Mouse (Mus musculus): ENCODE results near the gene Atf7. TPM values are rescaled to one million over a fixed set of nuclear protein-coding genes. Genes with fewer than 3 reads are reported as not detected.
"Not testable (repeated sequence)": the region's sequence is repeated elsewhere in the genome, so short reads cannot be mapped to it uniquely, and the experiment has no call there.

Gene Atf7
- total RNA-seq, 2 experiments from 2014 or later: 85.3 to 97.2 TPM

GRCm38 (mm10) chr15:102622536-102622935 is 2.7 kb downstream of the Atf7 start:
- no peak for DNase-seq (ENCODE audit: low spot score in 2 of 2)

GRCm38 (mm10) chr15:102620765-102621164 is 4.5 kb downstream of the Atf7 start:
- no peak for DNase-seq (ENCODE audit: low spot score in 2 of 2)

GRCm38 (mm10) chr15:102619486-102619885 is 5.8 kb downstream of the Atf7 start:
- no peak for DNase-seq (ENCODE audit: low spot score in 2 of 2)

GRCm38 (mm10) chr15:102617654-102618053 is 7.6 kb downstream of the Atf7 start:
- DNase-seq (ENCODE audit: low spot score in 2 of 2): no peak

- DNase-seq (ENCODE audit: low spot score in 2 of 2): no peak
These were observed 9.1 kb downstream of the Atf7 start for GRCm38 (mm10) chr15:102616174-102616573.

GRCm38 (mm10) chr15:102614224-102614623 is 11.0 kb downstream of the Atf7 start:
- DNase-seq (ENCODE audit: low spot score in 2 of 2): no peak

GRCm38 (mm10) chr15:102612966-102613365 is 12.3 kb downstream of the Atf7 start:
- no peak for DNase-seq (ENCODE audit: low spot score in 2 of 2)

- DNase-seq (ENCODE audit: low spot score in 2 of 2): not testable (repeated sequence)
These were observed 16.7 kb downstream of the Atf7 start for GRCm38 (mm10) chr15:102608586-102608985.

GRCm38 (mm10) chr15:102593996-102594656 is 31.1 kb downstream of the Atf7 start:
- DNase-seq (ENCODE audit: low spot score in 2 of 2): no peak

GRCm38 (mm10) chr15:102592674-102593073 is 32.6 kb downstream of the Atf7 start:
- DNase-seq (ENCODE audit: low spot score in 2 of 2): no peak

GRCm38 (mm10) chr15:102590567-102590966 is 34.7 kb downstream of the Atf7 start:
- DNase-seq (ENCODE audit: low spot score in 2 of 2): no peak

- no peak for DNase-seq (ENCODE audit: low spot score in 2 of 2)
These were observed 35.4 kb downstream of the Atf7 start for GRCm38 (mm10) chr15:102589826-102590225.

- DNase-seq (ENCODE audit: low spot score in 2 of 2): no peak
These were observed 39.8 kb downstream of the Atf7 start for GRCm38 (mm10) chr15:102585501-102585900.

- DNase-seq (ENCODE audit: low spot score in 2 of 2): no peak
These were observed 41.4 kb downstream of the Atf7 start for GRCm38 (mm10) chr15:102583708-102584383.

- no peak for DNase-seq (ENCODE audit: low spot score in 2 of 2)
These were observed 44.1 kb downstream of the Atf7 start for GRCm38 (mm10) chr15:102581205-102581604.

GRCm38 (mm10) chr15:102578351-102578750 is 46.9 kb downstream of the Atf7 start:
- DNase-seq (ENCODE audit: low spot score in 2 of 2): no peak

GRCm38 (mm10) chr15:102576972-102577371 is 48.3 kb downstream of the Atf7 start:
- DNase-seq (ENCODE audit: low spot score in 2 of 2): no peak

GRCm38 (mm10) chr15:102572081-102572480 is 53.2 kb downstream of the Atf7 start:
- DNase-seq (ENCODE audit: low spot score in 2 of 2): no peak

- no peak for DNase-seq (ENCODE audit: low spot score in 2 of 2)
These were observed 57.4 kb downstream of the Atf7 start for GRCm38 (mm10) chr15:102567849-102568248.

GRCm38 (mm10) chr15:102563681-102564080 is 61.6 kb downstream of the Atf7 start:
- DNase-seq (ENCODE audit: low spot score in 2 of 2): no peak

- no peak for DNase-seq (ENCODE audit: low spot score in 2 of 2)
These were observed 62.2 kb downstream of the Atf7 start for GRCm38 (mm10) chr15:102563061-102563460.

GRCm38 (mm10) chr15:102562491-102562890 is 62.8 kb downstream of the Atf7 start:
- DNase-seq (ENCODE audit: low spot score in 2 of 2): no peak

GRCm38 (mm10) chr15:102557580-102557979 is 67.7 kb downstream of the Atf7 start:
- no peak for DNase-seq (ENCODE audit: low spot score in 2 of 2)
